ENCODE assay signal across 8 mouse cellular contexts in genomic region chr17:80981721-80982411, GRCm38 (mm10). TPM values are rescaled to one million over a fixed set of nuclear protein-coding genes. Genes with fewer than 3 reads are reported as not detected.
DNase-seq lines count a peak whose midpoint lies in the region; ATAC-seq and TF ChIP-seq lines count a peak whose summit lies in the region.

No protein-coding gene starts in this region.

- TF ChIP-seq CTCF in hindbrain, postnatal 0 days (IDR thresholded peaks at IDR 0.05; ENCODE audit: low read depth): no peak

- peak; percentile 63 for ATAC-seq in hindbrain, postnatal 0 days
- ATAC-seq in monocyte, adult 5-6 weeks (replicated peaks; ENCODE audit: insufficient number of reproducible peaks, low FRiP score, low TSS enrichment, poor library complexity, severe bottlenecking): no peak

- 44% methylated on average over 12 of the region's 12 CpGs for WGBS in hindbrain, postnatal 0 days

- 0 out of 2 replicates have a peak overlapping the region, but pooled peaks have one; percentile 5 for H3K4me2 ChIP-seq in hindbrain, postnatal 0 days (ENCODE audit: low read depth, low read length)

- no peak overlapping the region for H3K4me3 ChIP-seq in hindbrain, postnatal 0 days (ENCODE audit: low read length)

- H3K9ac ChIP-seq in hindbrain, postnatal 0 days (replicated peaks; ENCODE audit: low read length): no peak overlapping the region

- no peaks in the 10 kb centered on the region for H3K36me3 ChIP-seq in hindbrain, postnatal 0 days (ENCODE audit: insufficient read depth, low read length)

- H3K4me1 ChIP-seq in hindbrain, postnatal 0 days (ENCODE audit: insufficient read depth, low read length): no peaks in the 10 kb centered on the region

- H3K27me3 ChIP-seq in hindbrain, postnatal 0 days (ENCODE audit: insufficient read depth, low read length): no peaks in the 10 kb centered on the region

- DNase-seq in heart, adult 11 months: peak; percentile 88
- DNase-seq in heart, adult 18-20 months: no peak
- DNase-seq in urinary bladder, postnatal 25 days (ENCODE audit: low spot score): peak; percentile 7
- no peak for DNase-seq in urinary bladder, postnatal 4 days (ENCODE audit: low spot score in 2 of 2)
- DNase-seq in hindbrain, postnatal 0 days (ENCODE audit: low spot score): peak; percentile 60
- no peak for DNase-seq in kidney, adult 8-10 months
- no peak for DNase-seq in frontal cortex, postnatal 25 days (ENCODE audit: low spot score in 2 of 2)

- peak overlapping the region; percentile 78 for H3K27ac ChIP-seq in hindbrain, postnatal 0 days

- H3K9me3 ChIP-seq in hindbrain, postnatal 0 days (ENCODE audit: low read length): no peaks in the 10 kb centered on the region

RNA-seq across cellular contexts. Expression of gene Tmem178, which starts 37.4 kb away (rescaled TPM):
- total RNA-seq in heart, adult 18-20 months (2021): under 1 TPM; 0.28 to 0.50 TPM
- total RNA-seq in hindbrain, postnatal 0 days (2014; rRNA removed): 48.8 and 49.9 TPM in 2 replicates
- 36.9 and 37.4 TPM in 2 replicates for polyA plus RNA-seq in hindbrain, postnatal 0 days (2015; fragmentation: Nextera tagmentation; extraction: Ambion mirVana)
- total RNA-seq in monocyte, adult 5-6 weeks (2017): not detected in 3 replicates

Comparison
In these comparisons a context has a peak if more than half of its experiments do, and no peak if none do; other contexts are left out.
1. DNase-seq: peak in heart, adult 11 months (single experiment), urinary bladder, postnatal 25 days (single experiment) and hindbrain, postnatal 0 days (single experiment); none in heart, adult 18-20 months (0 of 2), urinary bladder, postnatal 4 days (0 of 2), kidney, adult 8-10 months (0 of 2) and frontal cortex, postnatal 25 days (0 of 2).
2. RNA of gene Tmem178, which starts 37.4 kb away (total RNA-seq): 48.8 to 49.9 TPM in hindbrain, postnatal 0 days; 0.28 to 0.50 TPM in heart, adult 18-20 months and not detected in monocyte, adult 5-6 weeks; every median in the first group is over 10 times any median in the second.